Mouse (Mus musculus): ENCODE data around the gene Cry2. TPM values are rescaled to one million over a fixed set of nuclear protein-coding genes. Genes with fewer than 3 reads are reported as not detected.

Cry2 gene
- polyA plus RNA-seq, 1 experiment from 2014 or later, result 29.8 TPM

GRCm38 (mm10) chr2:92437366-92437765 is 3.5 kb upstream of the Cry2 start:
- no peak overlapping the region for H3K4me2 ChIP-seq (ENCODE audit: low read depth, low read length)
- no peaks in the 10 kb centered on the region for H3K36me3 ChIP-seq (ENCODE audit: control insufficient read depth, insufficient read depth, low read length)
- H3K9me3 ChIP-seq (ENCODE audit: control insufficient read depth, low read length), result no peaks in the 10 kb centered on the region
- H3K27ac ChIP-seq (ENCODE audit: low read length), result no peak overlapping the region
- no peak for ATAC-seq (ENCODE audit: low read depth)
- peaks cover 13% of the 10 kb centered on the region for H3K4me1 ChIP-seq (replicated peaks; ENCODE audit: control insufficient read depth, insufficient read depth, low read length)
- H3K27me3 ChIP-seq (ENCODE audit: control insufficient read depth, insufficient read depth, low read depth, low read length), result no peaks in the 10 kb centered on the region; the same call in 1 of the 2 replicates
- 68% methylated on average over 4 of the region's 4 CpGs for WGBS
- no peak overlapping the region for H3K4me3 ChIP-seq (ENCODE audit: low read length)
- H3K9ac ChIP-seq (ENCODE audit: low read length), result no peak overlapping the region

- Histone ChIP-seq H3K4me3 (ENCODE audit: low read length) (no peak overlapping the region), H3K9ac (ENCODE audit: low read length) (no peak overlapping the region), H3K36me3 (ENCODE audit: control insufficient read depth, insufficient read depth, low read length) (no peaks in the 10 kb centered on the region), H3K4me2 (ENCODE audit: low read depth, low read length) (no peak overlapping the region), H3K4me1 (replicated peaks; ENCODE audit: control insufficient read depth, insufficient read depth, low read length) (peaks cover 35% of the 10 kb centered on the region), H3K27ac (ENCODE audit: low read length) (no peak overlapping the region), H3K9me3 (ENCODE audit: control insufficient read depth, low read length) (no peaks in the 10 kb centered on the region), H3K27me3 (ENCODE audit: control insufficient read depth, insufficient read depth, low read depth, low read length) (no peaks in the 10 kb centered on the region)
- ATAC-seq (ENCODE audit: low read depth), result no peak
- 50% methylated on average over 6 of the region's 6 CpGs for WGBS
These were observed 1.2 kb upstream of the Cry2 start for GRCm38 (mm10) chr2:92435023-92435422.

- WGBS, result 7% methylated on average over 12 of the region's 12 CpGs
- Histone ChIP-seq H3K9ac (ENCODE audit: low read length) (peak overlapping the region; percentile 59), H3K36me3 (ENCODE audit: control insufficient read depth, insufficient read depth, low read length) (no peaks in the 10 kb centered on the region), H3K4me1 (replicated peaks; ENCODE audit: control insufficient read depth, insufficient read depth, low read length) (peaks cover 42% of the 10 kb centered on the region), H3K27me3 (ENCODE audit: control insufficient read depth, insufficient read depth, low read depth, low read length) (no peaks in the 10 kb centered on the region), H3K4me3 (ENCODE audit: low read length) (peak overlapping the region; percentile 78), H3K27ac (ENCODE audit: low read length) (peak overlapping the region; percentile 79), H3K4me2 (ENCODE audit: low read depth, low read length) (peak overlapping the region; percentile 91), H3K9me3 (ENCODE audit: control insufficient read depth, low read length) (no peaks in the 10 kb centered on the region)
- ATAC-seq (ENCODE audit: low read depth), result no peak
These were observed 517 bp upstream of the Cry2 start for GRCm38 (mm10) chr2:92434375-92434745.

GRCm38 (mm10) chr2:92432299-92433295 is 1.2 kb downstream of the Cry2 start:
- Histone ChIP-seq H3K36me3 (ENCODE audit: control insufficient read depth, insufficient read depth, low read length) (no peaks in the 10 kb centered on the region), H3K4me3 (ENCODE audit: low read length) (peak overlapping the region; percentile 78), H3K4me1 (replicated peaks; ENCODE audit: control insufficient read depth, insufficient read depth, low read length) (peaks cover 57% of the 10 kb centered on the region), H3K27me3 (ENCODE audit: control insufficient read depth, insufficient read depth, low read depth, low read length) (no peaks in the 10 kb centered on the region), H3K9me3 (ENCODE audit: control insufficient read depth, low read length) (no peaks in the 10 kb centered on the region), H3K27ac (ENCODE audit: low read length) (peak overlapping the region; percentile 81), H3K4me2 (ENCODE audit: low read depth, low read length) (peak overlapping the region; percentile 75), H3K9ac (ENCODE audit: low read length) (peak overlapping the region; percentile 85)
- WGBS, result 20% methylated on average over 17 of the region's 17 CpGs
- no peak for ATAC-seq (ENCODE audit: low read depth)

GRCm38 (mm10) chr2:92431611-92432179 is 2.1 kb downstream of the Cry2 start:
- peak overlapping the region; percentile 81 for H3K27ac ChIP-seq (ENCODE audit: low read length)
- no peaks in the 10 kb centered on the region for H3K27me3 ChIP-seq (ENCODE audit: control insufficient read depth, insufficient read depth, low read depth, low read length)
- H3K9me3 ChIP-seq (ENCODE audit: control insufficient read depth, low read length), result no peaks in the 10 kb centered on the region
- H3K9ac ChIP-seq (ENCODE audit: low read length), result peak overlapping the region; percentile 85
- peak overlapping the region; percentile 78 for H3K4me3 ChIP-seq (ENCODE audit: low read length)
- H3K36me3 ChIP-seq (ENCODE audit: control insufficient read depth, insufficient read depth, low read length), result no peaks in the 10 kb centered on the region
- 24% methylated on average over 11 of the region's 11 CpGs for WGBS
- H3K4me2 ChIP-seq (ENCODE audit: low read depth, low read length), result peak overlapping the region; percentile 75
- ATAC-seq (ENCODE audit: low read depth), result no peak
- H3K4me1 ChIP-seq (replicated peaks; ENCODE audit: control insufficient read depth, insufficient read depth, low read length), result peaks cover 65% of the 10 kb centered on the region

GRCm38 (mm10) chr2:92430723-92431541 is 2.9 kb downstream of the Cry2 start:
- H3K4me1 ChIP-seq (replicated peaks; ENCODE audit: control insufficient read depth, insufficient read depth, low read length), result peaks cover 72% of the 10 kb centered on the region
- H3K36me3 ChIP-seq (ENCODE audit: control insufficient read depth, insufficient read depth, low read length), result no peaks in the 10 kb centered on the region
- 45% methylated on average over 21 of the region's 21 CpGs for WGBS
- ATAC-seq (ENCODE audit: low read depth), result peak; percentile 30
- H3K9ac ChIP-seq (ENCODE audit: low read length), result peak overlapping the region; percentile 85
- peak overlapping the region; percentile 78 for H3K4me3 ChIP-seq (ENCODE audit: low read length)
- no peaks in the 10 kb centered on the region for H3K27me3 ChIP-seq (ENCODE audit: control insufficient read depth, insufficient read depth, low read depth, low read length)
- H3K27ac ChIP-seq (ENCODE audit: low read length), result peak overlapping the region; percentile 81
- H3K9me3 ChIP-seq (ENCODE audit: control insufficient read depth, low read length), result no peaks in the 10 kb centered on the region
- peak overlapping the region; percentile 75 for H3K4me2 ChIP-seq (ENCODE audit: low read depth, low read length)

- Histone ChIP-seq H3K4me3 (ENCODE audit: low read length) (no peak overlapping the region), H3K4me1 (replicated peaks; ENCODE audit: control insufficient read depth, insufficient read depth, low read length) (peaks cover 80% of the 10 kb centered on the region), H3K27ac (ENCODE audit: low read length) (peak overlapping the region; percentile 60), H3K36me3 (ENCODE audit: control insufficient read depth, insufficient read depth, low read length) (no peaks in the 10 kb centered on the region), H3K27me3 (ENCODE audit: control insufficient read depth, insufficient read depth, low read depth, low read length) (no peaks in the 10 kb centered on the region), H3K4me2 (ENCODE audit: low read depth, low read length) (no peak overlapping the region), H3K9me3 (ENCODE audit: control insufficient read depth, low read length) (no peaks in the 10 kb centered on the region), H3K9ac (ENCODE audit: low read length) (0 out of 2 replicates have a peak overlapping the region, but pooled peaks have one; percentile 26)
- no peak for ATAC-seq (ENCODE audit: low read depth)
- 58% methylated on average over 2 of the region's 2 CpGs for WGBS
These were observed 3.8 kb downstream of the Cry2 start for GRCm38 (mm10) chr2:92430089-92430488.

GRCm38 (mm10) chr2:92427882-92428281 is 6.0 kb downstream of the Cry2 start:
- Histone ChIP-seq H3K9me3 (ENCODE audit: control insufficient read depth, low read length) (no peaks in the 10 kb centered on the region), H3K4me1 (replicated peaks; ENCODE audit: control insufficient read depth, insufficient read depth, low read length) (peaks cover 91% of the 10 kb centered on the region), H3K36me3 (ENCODE audit: control insufficient read depth, insufficient read depth, low read length) (peaks cover 2% of the 10 kb centered on the region; the same call in 1 of the 2 replicates), H3K4me3 (ENCODE audit: low read length) (no peak overlapping the region), H3K27me3 (ENCODE audit: control insufficient read depth, insufficient read depth, low read depth, low read length) (no peaks in the 10 kb centered on the region), H3K27ac (ENCODE audit: low read length) (peak overlapping the region; percentile 69), H3K9ac (ENCODE audit: low read length) (no peak overlapping the region), H3K4me2 (ENCODE audit: low read depth, low read length) (0 out of 2 replicates have a peak overlapping the region, but pooled peaks have one; percentile 18)
- 24% methylated on average over 6 of the region's 6 CpGs for WGBS
- ATAC-seq (ENCODE audit: low read depth), result peak; percentile 74

Measured in lung, embryonic 16.5 days (tissue).